Mouse (Mus musculus) E14TG2a.4 (cell line): ENCODE data around the gene Lnx2.

Source experiments
- CTCF ChIP-seq: conservative IDR thresholded peaks from 2 replicates; pipeline ENCODE4 v1.5.1; 2014; ENCODE audit warnings: low read length
- NANOG ChIP-seq: IDR thresholded peaks from 2 replicates; pipeline ENCODE4 v1.6.1; 2014; ENCODE audit warnings: borderline replicate concordance, low read length, mixed read lengths

- TF ChIP-seq CTCF (peak; percentile 43), NANOG (no peak)
Observed at GRCm38 (mm10) chr5:146996812-146997211, 79.6 kb downstream of the Lnx2 start.
